Mouse (Mus musculus): ENCODE data around the gene Tpm3-rs7. TPM values are rescaled to one million over a fixed set of nuclear protein-coding genes. Genes with fewer than 3 reads are reported as not detected.
"Not testable (repeated sequence)": the region's sequence is repeated elsewhere in the genome, so short reads cannot be mapped to it uniquely, and the experiment has no call there.

Gene Tpm3-rs7
- 10 to 100 TPM in 1 of 2 experiments, 1 to 10 TPM in 1; 4.3 to 10.3 TPM for total RNA-seq (2021)
- long read RNA-seq, experiment 1, transcript Tpm3-rs7-201 (1 exons, 2,147 nt), result major isoform, 5 of 5 reads
- long read RNA-seq, experiment 1, partial matches to known transcripts, result 0 of 5 reads
- long read RNA-seq, experiment 1, other reads (novel, unspliced or antisense), result 0 of 5 reads
- long read RNA-seq, experiment 2, transcript Tpm3-rs7-201 (1 exons, 2,147 nt), result major isoform, 9 of 9 reads
- long read RNA-seq, experiment 2, partial matches to known transcripts, result 0 of 9 reads
- long read RNA-seq, experiment 2, other reads (novel, unspliced or antisense), result 0 of 9 reads

DNA sequence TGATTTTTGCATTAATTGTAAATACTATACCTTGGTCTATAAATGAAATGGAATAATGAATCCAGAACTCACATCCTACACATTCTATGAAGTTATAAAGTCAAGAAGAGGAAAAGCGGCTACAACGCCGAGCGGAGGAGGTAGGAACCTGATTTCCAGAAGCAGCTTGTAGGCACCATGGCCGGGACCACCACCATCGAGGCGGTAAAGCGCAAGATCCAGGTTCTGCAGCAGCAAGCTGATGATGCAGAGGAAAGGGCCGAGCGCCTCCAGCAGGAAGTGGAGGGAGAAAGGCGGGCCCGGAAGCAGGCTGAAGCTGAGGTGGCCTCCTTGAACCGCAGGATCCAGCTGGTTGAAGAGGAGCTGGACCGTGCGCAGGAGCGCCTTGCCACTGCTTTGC, at the start of gene Tpm3-rs7:
TSS of gene Tpm3-rs7 (plus strand) at position 110 of the 400 bp plus-strand sequence.
- H3K4me3 ChIP-seq; H3K27ac ChIP-seq; DNase-seq; intact Hi-C loops (cut with DNase I): not testable (repeated sequence)

- Histone ChIP-seq H3K27ac (no peak overlapping the region), H3K4me3 (no peak overlapping the region)
- no peak for TF ChIP-seq CTCF (IDR thresholded peaks at IDR 0.05)
- DNase-seq, result no peak
- intact Hi-C loops (cut with DNase I), result no loop called here
Measured at GRCm38 (mm10) chr14:113317023-113317422, 2.6 kb downstream of the Tpm3-rs7 start.

DNA sequence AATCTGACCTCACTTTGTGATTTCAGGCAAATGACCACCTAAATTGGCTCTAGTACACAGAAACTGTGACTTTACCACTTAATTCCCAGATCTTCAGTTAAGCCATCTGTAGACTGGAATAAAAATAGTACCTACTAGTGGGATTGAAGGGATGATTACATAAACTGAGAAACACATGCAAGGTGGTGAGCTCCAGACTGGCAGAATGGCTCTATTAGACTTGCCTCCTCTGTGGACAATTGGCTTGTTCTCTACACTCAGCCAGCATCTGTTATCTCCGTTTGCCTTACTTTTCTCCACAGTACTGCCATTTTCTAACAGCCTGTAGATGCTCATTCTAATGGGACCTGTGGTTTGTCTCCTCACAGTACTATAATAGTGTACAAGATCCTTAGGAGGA, 49.0 kb downstream of the Tpm3-rs7 start:
- no peak for DNase-seq
- no peak for TF ChIP-seq CTCF (IDR thresholded peaks at IDR 0.05)
- intact Hi-C loops (cut with DNase I), result no loop called here
- Histone ChIP-seq H3K4me3 (no peak overlapping the region), H3K27ac (no peak overlapping the region)
